Mouse (Mus musculus): ENCODE results near the gene Abhd18.

DNA sequence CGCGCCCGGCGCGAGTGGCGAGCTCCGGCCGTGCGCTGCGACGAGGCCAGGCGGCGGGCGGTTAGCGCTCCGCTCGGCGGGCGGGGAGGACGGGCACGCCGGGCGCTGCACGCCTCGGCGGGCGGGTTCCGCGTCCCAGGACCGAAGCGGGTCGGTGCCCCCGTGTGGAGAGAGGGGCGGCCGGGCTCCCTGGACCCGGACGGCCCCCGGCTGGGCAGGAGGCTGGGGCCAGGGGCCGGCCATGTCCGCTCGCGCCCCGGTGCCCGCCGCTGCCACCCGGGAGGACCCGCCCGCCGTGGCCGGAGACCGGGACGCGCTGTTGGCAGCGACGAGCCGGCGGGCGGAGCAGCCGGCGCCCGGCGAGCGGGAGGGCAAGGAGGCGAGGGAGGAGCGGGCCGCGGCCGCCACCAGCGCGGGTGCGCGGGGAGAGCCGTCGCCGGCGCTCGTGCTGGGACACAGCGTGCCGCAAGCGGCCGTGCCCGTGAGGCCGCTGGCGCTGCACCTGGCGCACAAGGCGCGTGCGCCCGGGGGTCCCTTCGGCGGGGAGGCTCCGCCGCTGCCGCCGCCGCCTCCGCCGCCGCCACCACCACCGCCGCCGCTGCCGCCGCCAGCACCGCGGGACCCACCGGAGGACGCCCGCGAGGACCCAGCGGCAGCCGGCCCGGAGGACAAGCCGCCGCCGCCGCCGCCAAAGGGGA, 103.3 kb downstream of the Abhd18 start:
- TF ChIP-seq POLR2A (IDR thresholded peaks at IDR 0.05; ENCODE audit: insufficient read depth, low read depth, low read length) (no peak), CTCF (IDR thresholded peaks at IDR 0.05; ENCODE audit: insufficient read depth, low read depth, low read length) (no peak)
